Mouse (Mus musculus) CH12.LX (cell line): Measurements from ENCODE around the gene Gm20388.

Experiments used
- CHD2 ChIP-seq: IDR thresholded peaks from 2 replicates; pipeline ENCODE4 v1.6.1; 2011; ENCODE audit warnings: low read length, improper control_type of control experiment
- CTCF ChIP-seq, 2 experiments: IDR thresholded peaks in 1 of 2; conservative IDR thresholded peaks in 1 of 2; 2 replicates each; pipeline ENCODE4 v1.5.1; 2011 to 2012; ENCODE audit warnings: low read depth in 2 of 2, low read length in 2 of 2, improper control_type of control experiment in 1 of 2, inconsistent platforms in 1 of 2, mild to moderate bottlenecking in 1 of 2, moderate library complexity in 1 of 2
- E2F4 ChIP-seq: IDR thresholded peaks from 2 replicates; pipeline ENCODE4 v1.6.1; 2011; ENCODE audit warnings: low read depth, low read length, improper control_type of control experiment; ENCODE audit not compliant: insufficient replicate concordance
- EP300 ChIP-seq: IDR thresholded peaks from 2 replicates; pipeline ENCODE4 v1.6.1; 2011; ENCODE audit warnings: low read length, improper control_type of control experiment
- SMC3 ChIP-seq: IDR thresholded peaks from 2 replicates; pipeline ENCODE4 v1.6.1; 2011; ENCODE audit warnings: low read depth, low read length, improper control_type of control experiment
- TCF12 ChIP-seq: IDR thresholded peaks from 2 replicates; pipeline ENCODE4 v1.6.1; 2014; ENCODE audit warnings: low read depth, mild to moderate bottlenecking, inconsistent platforms, low read length, improper control_type of control experiment
- UBTF ChIP-seq: IDR thresholded peaks from 2 replicates; pipeline ENCODE4 v1.6.1; 2012; ENCODE audit warnings: low read depth, mild to moderate bottlenecking, inconsistent platforms, low read length, improper control_type of control experiment, moderate library complexity
- USF1 ChIP-seq: IDR thresholded peaks from 2 replicates; pipeline ENCODE4 v1.6.1; 2014; ENCODE audit warnings: low read depth, mild to moderate bottlenecking, inconsistent platforms, low read length, improper control_type of control experiment

GRCm38 (mm10) chr8:120162404-120162752, 251.7 kb downstream of the Gm20388 start:
- TF ChIP-seq TCF12 (no peak), UBTF (no peak), CTCF (conservative IDR thresholded peaks at IDR 0.05 in 1 of 2, IDR thresholded peaks at IDR 0.05 in 1 of 2; ENCODE audit: low read depth in 2 of 2, low read length in 2 of 2) (no peak), EP300 (no peak), SMC3 (no peak), USF1 (no peak), E2F4 (no peak), CHD2 (no peak)
